21 mouse cellular contexts compared by ENCODE assay signal in genomic region chr14:118150656-118151551, GRCm38 (mm10). TPM values are rescaled to one million over a fixed set of nuclear protein-coding genes. Genes with fewer than 3 reads are reported as not detected.
A peak's percentile ranks its signal among the peaks of the same experiment; 100 is the strongest.
DNase-seq lines count a peak whose midpoint lies in the region; ATAC-seq and TF ChIP-seq lines count a peak whose summit lies in the region.
"Had no signal": no experiment of that assay in that cellular context is flagged by ENCODE, and none has a peak within 500 bp of the region (broad histone marks: within the 10 kb centered on the region; RNA-seq: fewer than 3 reads in every experiment).

No protein-coding gene starts in this region.

- H3K27me3 ChIP-seq in heart, embryonic 10.5 days (ENCODE audit: insufficient read depth, poor library complexity, severe bottlenecking) = no peaks in the 10 kb centered on the region
- H3K27me3 ChIP-seq in lung, embryonic 14.5 days (ENCODE audit: insufficient read depth, low read length) = no peaks in the 10 kb centered on the region
- no peaks in the 10 kb centered on the region for H3K27me3 ChIP-seq in stomach, postnatal 0 days (ENCODE audit: control insufficient read depth, insufficient read depth, low read length)
- H3K27me3 ChIP-seq: limb, embryonic 13.5 days; midbrain, embryonic 13.5 days; neural tube, embryonic 13.5 days had no signal

- no peaks in the 10 kb centered on the region for H3K9me3 ChIP-seq in heart, embryonic 10.5 days
- H3K9me3 ChIP-seq in lung, embryonic 14.5 days (ENCODE audit: low read depth, low read length) = no peaks in the 10 kb centered on the region
- no peaks in the 10 kb centered on the region for H3K9me3 ChIP-seq in stomach, postnatal 0 days (ENCODE audit: control insufficient read depth, low read length)
- H3K9me3 ChIP-seq: limb, embryonic 13.5 days; midbrain, embryonic 13.5 days; neural tube, embryonic 13.5 days had no signal

- no peak overlapping the region for H3K27ac ChIP-seq in heart, embryonic 10.5 days
- H3K27ac ChIP-seq in lung, embryonic 14.5 days (ENCODE audit: low read depth) = no peak overlapping the region
- no peak overlapping the region for H3K27ac ChIP-seq in stomach, postnatal 0 days (replicated peaks)
- H3K27ac ChIP-seq: hindbrain, embryonic 14.5 days; limb, embryonic 13.5 days; macrophage; midbrain, embryonic 13.5 days; neural tube, embryonic 13.5 days had no signal

- peaks cover 5% of the 10 kb centered on the region; the same call in 1 of the 2 replicates for H3K4me1 ChIP-seq in heart, embryonic 10.5 days
- no peaks in the 10 kb centered on the region for H3K4me1 ChIP-seq in lung, embryonic 14.5 days (ENCODE audit: insufficient read depth)
- H3K4me1 ChIP-seq in stomach, postnatal 0 days (replicated peaks; ENCODE audit: control insufficient read depth, insufficient read depth) = no peaks in the 10 kb centered on the region
- H3K4me1 ChIP-seq: limb, embryonic 13.5 days; midbrain, embryonic 13.5 days; neural tube, embryonic 13.5 days had no signal

- no peak overlapping the region for H3K4me3 ChIP-seq in heart, embryonic 10.5 days
- H3K4me3 ChIP-seq in lung, embryonic 14.5 days (ENCODE audit: low read depth, low read length) = no peak overlapping the region
- no peak overlapping the region for H3K4me3 ChIP-seq in stomach, postnatal 0 days (ENCODE audit: low read depth, low read length)
- H3K4me3 ChIP-seq: erythroblast, embryonic 14.5 days; limb, embryonic 13.5 days; midbrain, embryonic 13.5 days; neural tube, embryonic 13.5 days had no signal

- no peak overlapping the region for H3K9ac ChIP-seq in lung, embryonic 14.5 days
- no peak overlapping the region for H3K9ac ChIP-seq in stomach, postnatal 0 days (ENCODE audit: low read length)
- H3K9ac ChIP-seq: hindbrain, embryonic 14.5 days; limb, embryonic 13.5 days; midbrain, embryonic 13.5 days; neural tube, embryonic 13.5 days had no signal

- peak; percentile 70 for DNase-seq in heart, adult 11 months
- DNase-seq in heart, embryonic 10.5 days (ENCODE audit: low spot score) = no peak
- peak; percentile 13 for DNase-seq in lung, embryonic 14.5 days
- no peak for DNase-seq in lung, postnatal 36 days
- DNase-seq in brain, adult 2 months (ENCODE audit: low read depth, low spot score) = peak; percentile 42
- DNase-seq in retina, postnatal 7 days (ENCODE audit: low read depth, low spot score) = peak; percentile 55
- DNase-seq in stomach, postnatal 0 days (ENCODE audit: low spot score) = no peak
- DNase-seq: adrenal gland, postnatal 25 days; cerebellum, postnatal 10 days; right cerebral cortex, postnatal 4 days; thymus, postnatal 25 days had no signal

- WGBS in heart, embryonic 10.5 days = 85% methylated on average over 26 of the region's 26 CpGs
- WGBS in lung, embryonic 14.5 days = 82% methylated on average over 26 of the region's 26 CpGs
- 81% methylated on average over 26 of the region's 26 CpGs for WGBS in stomach, postnatal 0 days

- TF ChIP-seq CTCF in lung, embryonic 14.5 days (IDR thresholded peaks at IDR 0.05; ENCODE audit: low read depth) = no peak
- TF ChIP-seq CTCF in stomach, postnatal 0 days (IDR thresholded peaks at IDR 0.05; ENCODE audit: low read depth) = no peak

- no peak overlapping the region for H3K4me2 ChIP-seq in lung, embryonic 14.5 days
- H3K4me2 ChIP-seq in stomach, postnatal 0 days (replicated peaks; ENCODE audit: low read depth) = no peak overlapping the region
- H3K4me2 ChIP-seq: heart, embryonic 11.5 days; hindbrain, embryonic 14.5 days; limb, embryonic 13.5 days; liver, embryonic 11.5 days; midbrain, embryonic 13.5 days; neural tube, embryonic 13.5 days had no signal

- TF ChIP-seq EP300 in stomach, postnatal 0 days (optimal IDR thresholded peaks at IDR 0.05) = no peak

- H3K36me3 ChIP-seq in heart, embryonic 10.5 days = peaks cover 47% of the 10 kb centered on the region
- peaks cover 54% of the 10 kb centered on the region for H3K36me3 ChIP-seq in lung, embryonic 14.5 days (ENCODE audit: insufficient read depth)
- H3K36me3 ChIP-seq in stomach, postnatal 0 days (ENCODE audit: control insufficient read depth, insufficient read depth, low read length) = peaks cover 5% of the 10 kb centered on the region; the same call in 1 of the 2 replicates

- ATAC-seq in lung, embryonic 14.5 days (ENCODE audit: insufficient read depth) = no peak
- ATAC-seq in stomach, postnatal 0 days (ENCODE audit: low FRiP score, low TSS enrichment) = no peak
- ATAC-seq: CD4-positive, CD25-positive, alpha-beta regulatory T cell, adult 4 months; intestine, postnatal 0 days; midbrain, embryonic 13.5 days had no signal

RNA-seq across cellular contexts. Expression of gene Gpr180, which starts 13.9 kb away (rescaled TPM):
- 43.6 and 46.3 TPM in 2 replicates for polyA plus RNA-seq in heart, embryonic 10.5 days (2016; fragmentation: Nextera tagmentation; extraction: Ambion mirVana)
- 64.2 and 66.8 TPM in 2 replicates for polyA plus RNA-seq in lung, embryonic 14.5 days (2014; fragmentation: Nextera tagmentation; extraction: Ambion mirVana)
- polyA plus RNA-seq in stomach, postnatal 0 days (2015; fragmentation: Nextera tagmentation; extraction: Ambion mirVana) = 38.9 and 40.3 TPM in 2 replicates

RNA-seq across cellular contexts. Expression of gene Tgds, which starts 18.3 kb away (rescaled TPM):
- polyA plus RNA-seq in heart, embryonic 10.5 days (2016; fragmentation: Nextera tagmentation; extraction: Ambion mirVana) = 38.9 and 40.7 TPM in 2 replicates
- polyA plus RNA-seq in lung, embryonic 14.5 days (2014; fragmentation: Nextera tagmentation; extraction: Ambion mirVana) = 32.6 and 33.0 TPM in 2 replicates
- polyA plus RNA-seq in stomach, postnatal 0 days (2015; fragmentation: Nextera tagmentation; extraction: Ambion mirVana) = 19.6 and 21.5 TPM in 2 replicates
- polyA plus RNA-seq: erythroblast, embryonic 14.5 days had no signal

Comparison
In these comparisons a context has a peak if more than half of its experiments do, and no peak if none do; other contexts are left out.
1. DNase-seq: peak in heart, adult 11 months (single experiment), lung, embryonic 14.5 days (single experiment), brain, adult 2 months (single experiment) and retina, postnatal 7 days (single experiment); none in heart, embryonic 10.5 days (single experiment), lung, postnatal 36 days (single experiment) and stomach, postnatal 0 days (single experiment).